Mouse (Mus musculus): ENCODE measurements at regions not wholly inside any gene's neighbourhood (a gene's known extent, or its start where the extent isn't known, plus 50 kb on each side); places are given as distances from the start of the nearest gene placed in this dataset.
"Not testable (repeated sequence)": the region's sequence is repeated elsewhere in the genome, so short reads cannot be mapped to it uniquely, and the experiment has no call there.

GRCm38 (mm10) chr16:51041311-51041710 lies 450.4 kb upstream of the Ccdc54 start:
- 79% methylated on average over 4 of the region's 4 CpGs for WGBS
- H3K9ac ChIP-seq (ENCODE audit: low read depth, low read length): no peak overlapping the region
- no peaks in the 10 kb centered on the region for H3K79me2 ChIP-seq (replicated peaks; ENCODE audit: control insufficient read depth, insufficient read depth, low read length)
- TF ChIP-seq CTCF (IDR thresholded peaks at IDR 0.05) (no peak), EP300 (IDR thresholded peaks at IDR 0.05; ENCODE audit: insufficient read depth, low read depth, low read length) (no peak), POLR2A (IDR thresholded peaks at IDR 0.05; ENCODE audit: insufficient read depth, low read depth, low read length) (no peak)
- no peak overlapping the region for H3K27ac ChIP-seq
- DNase-seq: no peak
- H3K4me3 ChIP-seq: no peak overlapping the region
- H3K36me3 ChIP-seq (ENCODE audit: control insufficient read depth, insufficient read depth, low read length): no peaks in the 10 kb centered on the region
- no peaks in the 10 kb centered on the region for H3K27me3 ChIP-seq (ENCODE audit: control insufficient read depth, insufficient read depth, low read length)
- intact Hi-C loops (cut with DNase I): no loop called here
- no peaks in the 10 kb centered on the region for H3K4me1 ChIP-seq (ENCODE audit: control insufficient read depth, insufficient read depth, low read length)

DNA sequence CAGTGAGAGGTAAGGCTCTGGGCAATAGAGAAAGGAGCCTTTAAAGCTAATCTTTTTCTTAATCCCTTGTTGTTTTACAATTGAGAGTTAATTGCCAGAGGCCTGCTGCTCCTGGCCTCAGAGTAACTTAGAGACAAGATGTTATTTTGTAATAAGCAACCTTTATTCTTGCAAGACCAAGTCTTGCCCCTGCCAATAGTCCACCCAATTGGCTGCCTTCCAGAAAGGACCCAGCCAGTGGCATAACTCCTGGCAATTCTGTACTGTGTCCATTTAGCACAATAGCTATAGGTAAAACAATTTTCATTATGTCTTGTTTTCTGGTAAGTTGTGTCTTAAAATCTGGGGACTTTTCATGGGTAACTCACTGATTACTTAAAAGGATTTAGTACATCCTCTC lies 411.9 kb upstream of the Ccdc54 start:
- no peak overlapping the region for H3K9ac ChIP-seq (ENCODE audit: low read depth, low read length)
- intact Hi-C loops (cut with DNase I): no loop called here
- no peak for DNase-seq
- no peak overlapping the region for H3K4me3 ChIP-seq
- no peak overlapping the region for H3K27ac ChIP-seq
- no peaks in the 10 kb centered on the region for H3K79me2 ChIP-seq (replicated peaks; ENCODE audit: control insufficient read depth, insufficient read depth, low read length)
- no peaks in the 10 kb centered on the region for H3K36me3 ChIP-seq (ENCODE audit: control insufficient read depth, insufficient read depth, low read length)
- H3K27me3 ChIP-seq (ENCODE audit: control insufficient read depth, insufficient read depth, low read length): no peaks in the 10 kb centered on the region
- TF ChIP-seq POLR2A (IDR thresholded peaks at IDR 0.05; ENCODE audit: insufficient read depth, low read depth, low read length) (no peak), CTCF (IDR thresholded peaks at IDR 0.05) (no peak), EP300 (IDR thresholded peaks at IDR 0.05; ENCODE audit: insufficient read depth, low read depth, low read length) (no peak)
- no peaks in the 10 kb centered on the region for H3K4me1 ChIP-seq (ENCODE audit: control insufficient read depth, insufficient read depth, low read length)

DNA sequence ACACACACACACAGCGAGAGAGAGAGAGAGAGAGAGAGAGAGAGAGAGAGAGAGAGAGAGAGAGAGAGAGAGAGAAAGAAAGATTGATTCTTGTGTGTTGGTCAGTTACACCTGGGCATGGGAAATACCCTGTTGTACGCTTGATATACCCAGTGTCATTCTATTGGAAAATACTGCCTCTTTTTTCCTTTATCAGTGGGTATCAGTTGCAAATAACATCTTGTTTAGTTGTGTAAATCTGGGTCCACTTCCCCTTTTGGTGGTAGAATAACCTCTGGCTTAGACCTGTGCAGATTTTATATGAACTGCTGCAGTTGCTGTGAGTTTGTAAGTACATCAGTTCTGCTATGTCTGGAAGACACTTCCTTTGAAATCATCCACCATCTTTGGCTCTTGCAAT lies 373.4 kb upstream of the Ccdc54 start:
- TF ChIP-seq POLR2A (IDR thresholded peaks at IDR 0.05; ENCODE audit: insufficient read depth, low read depth, low read length) (no peak), EP300 (IDR thresholded peaks at IDR 0.05; ENCODE audit: insufficient read depth, low read depth, low read length) (no peak), CTCF (IDR thresholded peaks at IDR 0.05) (no peak)
- H3K27me3 ChIP-seq (ENCODE audit: control insufficient read depth, insufficient read depth, low read length): no peaks in the 10 kb centered on the region
- no peak overlapping the region for H3K27ac ChIP-seq
- intact Hi-C loops (cut with DNase I): no loop called here
- no peak for DNase-seq
- H3K79me2 ChIP-seq (replicated peaks; ENCODE audit: control insufficient read depth, insufficient read depth, low read length): no peaks in the 10 kb centered on the region
- no peaks in the 10 kb centered on the region for H3K36me3 ChIP-seq (ENCODE audit: control insufficient read depth, insufficient read depth, low read length)
- WGBS: 65% methylated on average over 2 of the region's 2 CpGs
- H3K4me1 ChIP-seq (ENCODE audit: control insufficient read depth, insufficient read depth, low read length): no peaks in the 10 kb centered on the region
- no peak overlapping the region for H3K9ac ChIP-seq (ENCODE audit: low read depth, low read length)
- no peak overlapping the region for H3K4me3 ChIP-seq

GRCm38 (mm10) chr16:50944091-50944490 lies 353.1 kb upstream of the Ccdc54 start:
- 78% methylated on average over 4 of the region's 4 CpGs for WGBS
- no peak for DNase-seq
- no peak for TF ChIP-seq CTCF (IDR thresholded peaks at IDR 0.05)
- TF ChIP-seq EP300 (IDR thresholded peaks at IDR 0.05; ENCODE audit: insufficient read depth, low read depth, low read length): no peak
- no peak for TF ChIP-seq POLR2A (IDR thresholded peaks at IDR 0.05; ENCODE audit: insufficient read depth, low read depth, low read length)
- intact Hi-C loops (cut with DNase I): no loop called here
- Histone ChIP-seq H3K4me3 (no peak overlapping the region), H3K9ac (ENCODE audit: low read depth, low read length) (no peak overlapping the region), H3K27me3 (ENCODE audit: control insufficient read depth, insufficient read depth, low read length) (no peaks in the 10 kb centered on the region), H3K27ac (no peak overlapping the region), H3K4me1 (ENCODE audit: control insufficient read depth, insufficient read depth, low read length) (no peaks in the 10 kb centered on the region), H3K79me2 (replicated peaks; ENCODE audit: control insufficient read depth, insufficient read depth, low read length) (no peaks in the 10 kb centered on the region), H3K36me3 (ENCODE audit: control insufficient read depth, insufficient read depth, low read length) (no peaks in the 10 kb centered on the region)

DNA sequence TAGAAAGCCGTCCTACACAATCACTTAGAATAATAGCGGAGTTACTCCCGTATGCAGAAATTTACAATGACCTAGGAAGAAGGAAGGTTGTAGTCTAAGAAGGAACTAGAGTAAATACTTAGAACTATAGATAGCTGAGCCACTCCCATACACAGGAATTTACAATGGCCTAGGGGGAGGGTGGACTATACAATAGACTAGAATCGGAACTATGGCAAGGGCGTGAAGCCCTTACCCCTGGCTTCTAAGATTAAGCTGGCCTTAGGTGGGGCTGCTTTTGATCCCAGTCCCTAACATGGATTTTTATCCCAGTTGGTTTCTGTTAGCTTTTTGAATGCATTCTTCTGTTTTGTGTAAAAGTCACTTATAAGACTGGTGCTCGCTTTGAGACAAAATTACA lies 352.6 kb upstream of the Ccdc54 start:
- WGBS: 85% methylated on average over 6 of the region's 6 CpGs

DNA sequence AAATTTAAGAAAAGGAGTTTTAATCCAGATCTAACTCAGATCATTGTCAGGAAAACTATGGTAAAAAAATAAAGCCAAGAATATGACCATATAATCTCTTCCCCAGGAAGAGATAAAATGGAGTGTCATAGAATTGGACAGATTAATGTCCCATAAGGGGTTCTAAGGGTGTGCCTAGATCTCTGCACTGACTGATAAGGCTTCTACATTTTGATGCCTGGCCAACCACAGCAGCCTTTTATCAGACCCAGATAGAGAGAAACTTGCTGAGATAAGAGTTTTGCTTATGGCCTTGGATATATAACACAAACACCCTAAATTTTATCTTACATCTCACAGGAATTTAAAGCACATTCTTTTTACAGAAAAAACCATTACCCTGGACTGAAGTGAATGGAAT lies 351.3 kb upstream of the Ccdc54 start:
- TF ChIP-seq POLR2A (IDR thresholded peaks at IDR 0.05; ENCODE audit: insufficient read depth, low read depth, low read length) (no peak), CTCF (IDR thresholded peaks at IDR 0.05) (no peak), EP300 (IDR thresholded peaks at IDR 0.05; ENCODE audit: insufficient read depth, low read depth, low read length) (no peak)
- no peak for DNase-seq
- no peaks in the 10 kb centered on the region for H3K36me3 ChIP-seq (ENCODE audit: control insufficient read depth, insufficient read depth, low read length)
- no peak overlapping the region for H3K9ac ChIP-seq (ENCODE audit: low read depth, low read length)
- H3K79me2 ChIP-seq (replicated peaks; ENCODE audit: control insufficient read depth, insufficient read depth, low read length): no peaks in the 10 kb centered on the region
- intact Hi-C loops (cut with DNase I): no loop called here
- no peaks in the 10 kb centered on the region for H3K27me3 ChIP-seq (ENCODE audit: control insufficient read depth, insufficient read depth, low read length)
- H3K4me1 ChIP-seq (ENCODE audit: control insufficient read depth, insufficient read depth, low read length): no peaks in the 10 kb centered on the region
- no peak overlapping the region for H3K27ac ChIP-seq
- H3K4me3 ChIP-seq: no peak overlapping the region

More for the DNA sequence above, 352.6 kb upstream of the Ccdc54 start:
- intact Hi-C loops (cut with DNase I); H3K9ac ChIP-seq (ENCODE audit: low read depth, low read length); DNase-seq; H3K4me3 ChIP-seq; H3K4me1 ChIP-seq (ENCODE audit: control insufficient read depth, insufficient read depth, low read length); H3K79me2 ChIP-seq (replicated peaks; ENCODE audit: control insufficient read depth, insufficient read depth, low read length); H3K27me3 ChIP-seq (ENCODE audit: control insufficient read depth, insufficient read depth, low read length); H3K27ac ChIP-seq; H3K36me3 ChIP-seq (ENCODE audit: control insufficient read depth, insufficient read depth, low read length): not testable (repeated sequence)

DNA sequence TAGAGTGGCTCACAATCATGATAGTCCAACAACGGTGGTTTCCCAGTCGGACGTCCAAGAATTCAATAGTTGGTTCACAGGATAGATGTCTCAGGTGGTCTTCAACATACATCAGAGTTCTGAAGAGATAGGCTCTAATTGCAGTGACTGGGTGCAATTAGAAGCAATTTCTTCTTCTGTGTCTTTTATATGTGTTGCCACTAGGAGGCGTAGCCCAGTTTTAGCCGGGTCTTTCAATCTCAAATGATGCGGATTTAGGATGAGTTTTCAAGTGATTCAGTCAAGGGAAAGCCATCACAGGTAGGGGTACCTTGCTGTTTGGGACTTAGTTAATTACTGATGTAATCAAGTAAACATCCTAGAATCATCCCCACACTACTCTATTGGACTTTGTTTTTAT lies 348.4 kb upstream of the Ccdc54 start:
- no peak overlapping the region for H3K27ac ChIP-seq
- H3K36me3 ChIP-seq (ENCODE audit: control insufficient read depth, insufficient read depth, low read length): no peaks in the 10 kb centered on the region
- no peaks in the 10 kb centered on the region for H3K4me1 ChIP-seq (ENCODE audit: control insufficient read depth, insufficient read depth, low read length)
- TF ChIP-seq POLR2A (IDR thresholded peaks at IDR 0.05; ENCODE audit: insufficient read depth, low read depth, low read length) (no peak), EP300 (IDR thresholded peaks at IDR 0.05; ENCODE audit: insufficient read depth, low read depth, low read length) (no peak), CTCF (IDR thresholded peaks at IDR 0.05) (no peak)
- WGBS: 29% methylated on average over 6 of the region's 6 CpGs
- H3K9ac ChIP-seq (ENCODE audit: low read depth, low read length): no peak overlapping the region
- DNase-seq: no peak
- no peak overlapping the region for H3K4me3 ChIP-seq
- intact Hi-C loops (cut with DNase I): no loop called here
- H3K27me3 ChIP-seq (ENCODE audit: control insufficient read depth, insufficient read depth, low read length): no peaks in the 10 kb centered on the region
- no peaks in the 10 kb centered on the region for H3K79me2 ChIP-seq (replicated peaks; ENCODE audit: control insufficient read depth, insufficient read depth, low read length)
